Mouse (Mus musculus) ES-E14 (cell line): ENCODE measurements at regions not wholly inside any gene's neighbourhood (a gene's known extent, or its start where the extent isn't known, plus 50 kb on each side); places are given as distances from the start of the nearest gene placed in this dataset.

ENCODE experiments used
- DNase-seq: peaks from one replicate; pipeline ENCODE4 v3.0.0-alpha.2; 2013; ENCODE audit warnings: low read depth, low spot score
- H3K27ac ChIP-seq: 2 replicates; pipeline ENCODE4 v1.5.1; 2012; ENCODE audit warnings: low read depth, mild to moderate bottlenecking, low read length, moderate library complexity, mixed read lengths; ENCODE audit not compliant: poor library complexity, insufficient read depth, severe bottlenecking
- H3K36me3 ChIP-seq: 2 replicates; pipeline ENCODE4 v1.6.1; 2012; ENCODE audit warnings: mild to moderate bottlenecking, low read length, moderate library complexity, mixed read lengths; ENCODE audit not compliant: control insufficient read depth, poor library complexity, insufficient read depth, severe bottlenecking
- H3K4me1 ChIP-seq, 2 experiments: fragments of 150-350 bp in 1 of 2; sonication (generic) in 1 of 2; 2 replicates each; pipeline ENCODE4 v1.6.1; 2012; ENCODE audit warnings: low read length in 2 of 2, mild to moderate bottlenecking in 1 of 2, mixed read lengths in 1 of 2; ENCODE audit not compliant: control insufficient read depth in 2 of 2, insufficient read depth in 2 of 2, poor library complexity in 1 of 2
- H3K4me3 ChIP-seq, 2 experiments: fragments of 150-350 bp in 1 of 2; sonication (generic) in 1 of 2; 2 replicates each; pipeline ENCODE4 v1.5.1; 2012; ENCODE audit warnings: low read length in 2 of 2, low read depth in 1 of 2, mild to moderate bottlenecking in 1 of 2, mixed read lengths in 1 of 2; ENCODE audit not compliant: insufficient read depth in 1 of 2, poor library complexity in 1 of 2, severe bottlenecking in 1 of 2
- H3K9ac ChIP-seq: 2 replicates; pipeline ENCODE4 v1.6.1; 2012; ENCODE audit warnings: low read depth, mild to moderate bottlenecking, low read length, mixed read lengths; ENCODE audit not compliant: poor library complexity, insufficient read depth, severe bottlenecking
- H3K9me3 ChIP-seq: fragments of 150-350 bp; sonication (generic); 2 replicates; pipeline ENCODE4 v1.6.1; 2012; ENCODE audit warnings: low read depth, mild to moderate bottlenecking, low read length; ENCODE audit not compliant: control insufficient read depth, insufficient read depth
- CHD2 ChIP-seq: IDR thresholded peaks from 2 replicates; pipeline ENCODE4 v1.6.1; 2014; ENCODE audit warnings: mild to moderate bottlenecking, low read depth, low read length, inconsistent platforms
- HCFC1 ChIP-seq: IDR thresholded peaks from 2 replicates; pipeline ENCODE4 v1.6.1; 2012; ENCODE audit warnings: low read length, inconsistent platforms, borderline replicate concordance; ENCODE audit not compliant: insufficient read depth
- MAFK ChIP-seq: IDR thresholded peaks from 2 replicates; pipeline ENCODE4 v1.6.1; 2014; ENCODE audit warnings: mild to moderate bottlenecking, low read depth, low read length, inconsistent platforms; ENCODE audit not compliant: insufficient read depth
- ZC3H11A ChIP-seq: IDR thresholded peaks from 2 replicates; pipeline ENCODE4 v1.6.1; 2012; ENCODE audit warnings: low read depth, mild to moderate bottlenecking, inconsistent platforms, low read length, borderline replicate concordance
- ZNF384 ChIP-seq: IDR thresholded peaks from 2 replicates; pipeline ENCODE4 v1.6.1; 2012; ENCODE audit warnings: low read depth, low read length, inconsistent platforms
- in situ Hi-C, 2 experiments: fragments of 600-800 bp; cut with MboI; formaldehyde crosslinking; loops; one replicate each; pipeline ENCODE4 v1.15.1; 2025; ENCODE audit warnings: low sequenced_read_pairs in 2 of 2, inconsistent platforms in 1 of 2; ENCODE audit not compliant: unreplicated experiment in 2 of 2

GRCm38 (mm10) chr2:9116697-9117096 lies 764.4 kb upstream of the 4930412O13Rik start:
- DNase-seq = no peak
- in situ Hi-C loops = no loop called here
- TF ChIP-seq ZC3H11A (no peak), MAFK (no peak)
- Histone ChIP-seq H3K9ac (no peak overlapping the region), H3K4me1 (no peaks in the 10 kb centered on the region), H3K27ac (no peak overlapping the region), H3K4me3 (no peak overlapping the region), H3K36me3 (no peaks in the 10 kb centered on the region), H3K9me3 (no peaks in the 10 kb centered on the region)

GRCm38 (mm10) chr2:9117523-9117922 lies 763.5 kb upstream of the 4930412O13Rik start:
- Histone ChIP-seq H3K4me1 (no peaks in the 10 kb centered on the region), H3K27ac (no peak overlapping the region), H3K36me3 (no peaks in the 10 kb centered on the region), H3K9me3 (no peaks in the 10 kb centered on the region), H3K4me3 (no peak overlapping the region), H3K9ac (no peak overlapping the region)
- TF ChIP-seq ZC3H11A (no peak), MAFK (no peak)
- DNase-seq = no peak
- in situ Hi-C loops = no loop called here

GRCm38 (mm10) chr2:9136963-9137362 lies 744.1 kb upstream of the 4930412O13Rik start:
- TF ChIP-seq ZNF384 = no peak
- no peak for TF ChIP-seq HCFC1
- TF ChIP-seq ZC3H11A = no peak
- no peak for TF ChIP-seq CHD2
- Histone ChIP-seq H3K27ac (no peak overlapping the region), H3K4me3 (no peak overlapping the region), H3K9me3 (no peaks in the 10 kb centered on the region), H3K4me1 (no peaks in the 10 kb centered on the region), H3K36me3 (no peaks in the 10 kb centered on the region), H3K9ac (no peak overlapping the region)
- in situ Hi-C loops = no loop called here
- no peak for DNase-seq

GRCm38 (mm10) chr2:9141411-9141810 lies 739.6 kb upstream of the 4930412O13Rik start:
- no peak overlapping the region for H3K27ac ChIP-seq
- TF ChIP-seq ZNF384 = no peak
- H3K4me3 ChIP-seq = no peak overlapping the region
- DNase-seq = no peak
- no peaks in the 10 kb centered on the region for H3K36me3 ChIP-seq
- H3K4me1 ChIP-seq = no peaks in the 10 kb centered on the region
- in situ Hi-C loops = no loop called here
- no peaks in the 10 kb centered on the region for H3K9me3 ChIP-seq
- no peak overlapping the region for H3K9ac ChIP-seq

GRCm38 (mm10) chr2:9155604-9156003 lies 725.4 kb upstream of the 4930412O13Rik start:
- Histone ChIP-seq H3K9ac (no peak overlapping the region), H3K27ac (no peak overlapping the region), H3K36me3 (no peaks in the 10 kb centered on the region), H3K9me3 (no peaks in the 10 kb centered on the region), H3K4me3 (no peak overlapping the region), H3K4me1 (no peaks in the 10 kb centered on the region)
- DNase-seq = no peak
- in situ Hi-C loops = no loop called here
- TF ChIP-seq MAFK = no peak
- TF ChIP-seq HCFC1 = no peak
- no peak for TF ChIP-seq ZC3H11A
- TF ChIP-seq ZNF384 = no peak
- TF ChIP-seq CHD2 = no peak
